Mouse (Mus musculus) C2C12 (cell line): Measurements from ENCODE around the gene Mst1.

Experiments used
- CEBPB ChIP-seq: IDR thresholded peaks from one replicate; pipeline ENCODE4 v1.6.1; 2011; ENCODE audit warnings: low read depth, mild to moderate bottlenecking, control low read depth, moderate library complexity
- CTCF ChIP-seq: IDR thresholded peaks from one replicate; pipeline ENCODE4 v1.5.1; 2011; ENCODE audit not compliant: control insufficient read depth, insufficient read depth, insufficient read length
- MAX ChIP-seq: IDR thresholded peaks from one replicate; pipeline ENCODE4 v1.6.1; 2011; ENCODE audit warnings: mild to moderate bottlenecking, control low read depth
- MYOD1 ChIP-seq: IDR thresholded peaks from one replicate; pipeline ENCODE4 v1.6.1; 2011; ENCODE audit warnings: low read depth; ENCODE audit not compliant: control insufficient read depth, insufficient read length
- MYOG ChIP-seq: IDR thresholded peaks from one replicate; pipeline ENCODE4 v1.6.1; 2011; ENCODE audit not compliant: control insufficient read depth, insufficient read length; ENCODE audit errors: extremely low read depth
- USF1 ChIP-seq: IDR thresholded peaks from one replicate; pipeline ENCODE4 v1.6.1; 2011; ENCODE audit warnings: low read depth, mild to moderate bottlenecking, control low read depth, moderate library complexity

DNA sequence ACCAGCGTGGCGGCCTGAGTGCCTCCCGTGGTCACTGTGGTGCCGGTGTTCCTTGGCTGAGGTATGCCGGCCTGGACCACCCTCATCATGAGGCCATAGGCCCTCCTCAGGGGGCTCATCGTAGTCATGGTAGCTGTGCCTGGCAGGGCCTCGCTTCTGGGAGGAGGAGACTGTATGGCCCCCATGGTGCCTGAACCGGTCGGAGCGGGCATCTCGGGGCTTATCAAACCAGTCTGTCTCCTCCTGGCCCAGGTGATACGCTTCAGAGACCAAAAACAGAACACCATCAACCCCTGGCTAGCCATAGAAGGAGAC lies 25.3 kb downstream of the Mst1 start:
- TF ChIP-seq MYOD1 (no peak), MYOG (no peak), CTCF (no peak), CEBPB (no peak), USF1 (no peak), MAX (no peak)
